Mouse (Mus musculus): ENCODE measurements around the gene Gm11060. TPM values are rescaled to one million over a fixed set of nuclear protein-coding genes. Genes with fewer than 3 reads are reported as not detected.

The Gm11060 gene
- not detected in 2 replicates for polyA plus RNA-seq (2012; rRNA removed)

GRCm38 (mm10) chr2:105091718-105092117 is at the start of gene Gm11060:
TSS of gene Gm11060 (plus strand) at chr2:105092018.

GRCm38 (mm10) chr2:105126279-105126678 is 34.5 kb downstream of the Gm11060 start, which contains the start of gene Wt1:
TSS of gene Wt1 (plus strand) at chr2:105126529.

Other genes starting within 250 kb of the Gm11060 start
- gene Prrg4, start 242.1 kb upstream of the Gm11060 start, polyA plus RNA-seq (2012; rRNA removed) = 0.40 and 0.67 TPM in 2 replicates
- not detected in 2 replicates for gene Ccdc73, start 224.2 kb upstream of the Gm11060 start, polyA plus RNA-seq (2012; rRNA removed)
- 3.0 and 3.4 TPM in 2 replicates for gene Eif3m, start 74.9 kb upstream of the Gm11060 start, polyA plus RNA-seq (2012; rRNA removed)
- 1.0 and 2.2 TPM in 2 replicates for gene Wt1, start 34.5 kb downstream of the Gm11060 start, polyA plus RNA-seq (2012; rRNA removed)
- gene Them7, start 132.3 kb downstream of the Gm11060 start, polyA plus RNA-seq (2012; rRNA removed) = 0.39 TPM in 1 of 2 replicates, not detected in the other